ENCODE assay signal across 9 mouse cellular contexts in genomic region chr7:102076714-102077296, GRCm38 (mm10). TPM values are rescaled to one million over a fixed set of nuclear protein-coding genes. Genes with fewer than 3 reads are reported as not detected.
A peak's percentile ranks its signal among the peaks of the same experiment; 100 is the strongest.
DNase-seq lines count a peak whose midpoint lies in the region; ATAC-seq and TF ChIP-seq lines count a peak whose summit lies in the region.
"Had no signal": no experiment of that assay in that cellular context is flagged by ENCODE, and none has a peak within 500 bp of the region (broad histone marks: within the 10 kb centered on the region; RNA-seq: fewer than 3 reads in every experiment).

No protein-coding gene starts in this region.

- ATAC-seq in megakaryocyte, adult 5-6 weeks (ENCODE audit: poor library complexity, severe bottlenecking) = peak; percentile 43
- ATAC-seq in forebrain, embryonic 12.5 days (ENCODE audit: low FRiP score) = no peak

- no peak for TF ChIP-seq POLR2A in kidney, adult 2 months (IDR thresholded peaks at IDR 0.05; ENCODE audit: low read depth, low read length)
- no peak for TF ChIP-seq POLR2A in ES-Bruce4 (IDR thresholded peaks at IDR 0.05; ENCODE audit: insufficient read depth, low read length)
- no peak for TF ChIP-seq POLR2A in cortical plate, adult 2 months (IDR thresholded peaks at IDR 0.05; ENCODE audit: extremely low read depth, insufficient read depth, low read length)

- peak; percentile 73 for TF ChIP-seq CTCF in kidney, adult 2 months (conservative IDR thresholded peaks at IDR 0.05; ENCODE audit: insufficient read depth, insufficient read length, low read depth, low read length)
- TF ChIP-seq CTCF in ES-Bruce4 (IDR thresholded peaks at IDR 0.05; ENCODE audit: low read depth, low read length) = peak; percentile 67
- peak; percentile 50 for TF ChIP-seq CTCF in cortical plate, adult 2 months (IDR thresholded peaks at IDR 0.05; ENCODE audit: extremely low read depth, insufficient read depth, low read length)

- H3K4me2 ChIP-seq in forebrain, embryonic 12.5 days = no peak overlapping the region

- no peak overlapping the region for H3K9ac ChIP-seq in ES-Bruce4 (ENCODE audit: low read depth, poor library complexity, severe bottlenecking)
- H3K9ac ChIP-seq in forebrain, embryonic 12.5 days = no peak overlapping the region

- no peak overlapping the region for H3K27ac ChIP-seq in kidney, adult 2 months (ENCODE audit: insufficient read depth, low read depth, low read length)
- no peak overlapping the region for H3K27ac ChIP-seq in ES-Bruce4 (ENCODE audit: insufficient read depth, low read length)
- no peak overlapping the region for H3K27ac ChIP-seq in cortical plate, adult 2 months (ENCODE audit: insufficient read depth, low read length)
- H3K27ac ChIP-seq in forebrain, embryonic 12.5 days = no peak overlapping the region

- TF ChIP-seq EP300 in ES-Bruce4 (IDR thresholded peaks at IDR 0.05; ENCODE audit: insufficient read depth, low read depth, low read length) = no peak

- peak; percentile 33 for DNase-seq in kidney, adult 2 months
- DNase-seq in kidney, adult 11 months = no peak
- DNase-seq in urinary bladder, postnatal 10 days (ENCODE audit: low spot score) = no peak
- DNase-seq in heart, postnatal 4 days = no peak

- WGBS in kidney, adult 2 months = 82% methylated on average over 7 of the region's 7 CpGs
- 85% methylated on average over 7 of the region's 7 CpGs for WGBS in forebrain, embryonic 12.5 days

- H3K9me3 ChIP-seq in ES-Bruce4 (replicated peaks; ENCODE audit: control insufficient read depth, insufficient read depth, low read length, poor library complexity, severe bottlenecking) = no peaks in the 10 kb centered on the region
- H3K9me3 ChIP-seq in forebrain, embryonic 12.5 days = no peaks in the 10 kb centered on the region

- H3K27me3 ChIP-seq in kidney, adult 2 months (replicated peaks; ENCODE audit: control insufficient read depth, insufficient read depth, low read length) = no peaks in the 10 kb centered on the region
- H3K27me3 ChIP-seq in ES-Bruce4 (ENCODE audit: control insufficient read depth, insufficient read depth, low read length, poor library complexity, severe bottlenecking) = no peaks in the 10 kb centered on the region
- no peaks in the 10 kb centered on the region for H3K27me3 ChIP-seq in forebrain, embryonic 12.5 days

- no peaks in the 10 kb centered on the region for H3K4me1 ChIP-seq in kidney, adult 2 months (ENCODE audit: control insufficient read depth, insufficient read depth, low read length)
- H3K4me1 ChIP-seq in ES-Bruce4 (ENCODE audit: control insufficient read depth, insufficient read depth, low read length) = no peaks in the 10 kb centered on the region
- no peaks in the 10 kb centered on the region for H3K4me1 ChIP-seq in cortical plate, adult 2 months (ENCODE audit: control insufficient read depth, insufficient read depth, low read length)
- H3K4me1 ChIP-seq in forebrain, embryonic 12.5 days = no peaks in the 10 kb centered on the region

- no peak overlapping the region for H3K4me3 ChIP-seq in kidney, adult 2 months (ENCODE audit: insufficient read depth, low read depth, low read length)
- no peak overlapping the region for H3K4me3 ChIP-seq in ES-Bruce4 (ENCODE audit: low read depth, low read length)
- H3K4me3 ChIP-seq in cortical plate, adult 2 months (ENCODE audit: insufficient read depth, low read length) = no peak overlapping the region
- no peak overlapping the region for H3K4me3 ChIP-seq in forebrain, embryonic 12.5 days (replicated peaks)

- H3K36me3 ChIP-seq in kidney, adult 2 months (ENCODE audit: control insufficient read depth, insufficient read depth, low read length) = peaks cover 3% of the 10 kb centered on the region; the same call in 1 of the 2 replicates
- H3K36me3 ChIP-seq in ES-Bruce4 (ENCODE audit: control insufficient read depth, insufficient read depth, low read length, poor library complexity, severe bottlenecking) = peaks cover 29% of the 10 kb centered on the region
- peaks cover 85% of the 10 kb centered on the region for H3K36me3 ChIP-seq in forebrain, embryonic 12.5 days (replicated peaks)

RNA-seq across cellular contexts. Expression of gene Trpc2, which starts 6.1 kb away (rescaled TPM):
- polyA plus RNA-seq in kidney, adult 2 months (2012; rRNA removed) = not detected in 2 replicates
- polyA plus RNA-seq in ES-Bruce4 (2011; ENCODE audit: insufficient read depth, insufficient read length, low read depth, missing spikeins) = not detected in 2 replicates
- polyA plus RNA-seq in cortical plate, adult 2 months (2012; rRNA removed) = 0.53 and 2.0 TPM in 2 replicates
- 0.41 TPM in 1 of 2 replicates, not detected in the other for total RNA-seq in megakaryocyte, adult 5-6 weeks (2015)
- total RNA-seq in megakaryocyte, adult 5-6 weeks (2017) = 0.20 and 0.37 TPM in 2 replicates
- total RNA-seq in heart, postnatal 4 days (2021) = under 1 TPM; 0.36 to 0.50 TPM
- not detected in 2 replicates for polyA plus RNA-seq in forebrain, embryonic 12.5 days (2016; fragmentation: Nextera tagmentation; extraction: Ambion mirVana)
- polyA plus RNA-seq: limb, embryonic 11.5 days had no signal

RNA-seq across cellular contexts. Expression of gene Xntrpc, which starts 11.3 kb away (rescaled TPM):
- 1.8 and 2.5 TPM in 2 replicates for polyA plus RNA-seq in kidney, adult 2 months (2012; rRNA removed)
- 0.76 and 1.3 TPM in 2 replicates for polyA plus RNA-seq in ES-Bruce4 (2011; ENCODE audit: insufficient read depth, insufficient read length, low read depth, missing spikeins)
- polyA plus RNA-seq in cortical plate, adult 2 months (2012; rRNA removed) = 1.9 and 2.8 TPM in 2 replicates
- total RNA-seq in megakaryocyte, adult 5-6 weeks (2015) = 0.39 and 0.40 TPM in 2 replicates
- total RNA-seq in megakaryocyte, adult 5-6 weeks (2017) = not detected in 2 replicates
- total RNA-seq in heart, postnatal 4 days (2021) = 1 to 10 TPM in 1 of 2 experiments, under 1 TPM in 1; 0.90 to 1.1 TPM
- 2.9 and 3.0 TPM in 2 replicates for polyA plus RNA-seq in forebrain, embryonic 12.5 days (2016; fragmentation: Nextera tagmentation; extraction: Ambion mirVana)

RNA-seq across cellular contexts. Expression of gene Xndc1, which starts 11.5 kb away (rescaled TPM):
- 12.3 and 13.2 TPM in 2 replicates for polyA plus RNA-seq in kidney, adult 2 months (2012; rRNA removed)
- polyA plus RNA-seq in ES-Bruce4 (2011; ENCODE audit: insufficient read depth, insufficient read length, low read depth, missing spikeins) = 43.9 and 54.2 TPM in 2 replicates
- polyA plus RNA-seq in cortical plate, adult 2 months (2012; rRNA removed) = 38.4 and 43.8 TPM in 2 replicates
- 7.1 and 9.5 TPM in 2 replicates for total RNA-seq in megakaryocyte, adult 5-6 weeks (2015)
- 13.0 and 15.4 TPM in 2 replicates for total RNA-seq in megakaryocyte, adult 5-6 weeks (2017)
- 10 to 100 TPM; 13.2 to 13.3 TPM for total RNA-seq in heart, postnatal 4 days (2021)
- 49.8 and 50.7 TPM in 2 replicates for polyA plus RNA-seq in forebrain, embryonic 12.5 days (2016; fragmentation: Nextera tagmentation; extraction: Ambion mirVana)

RNA-seq across cellular contexts. Expression of gene Rnf121, which starts 11.5 kb away (rescaled TPM):
- polyA plus RNA-seq in kidney, adult 2 months (2012; rRNA removed) = 42.7 and 43.8 TPM in 2 replicates
- 21.9 and 27.1 TPM in 2 replicates for polyA plus RNA-seq in ES-Bruce4 (2011; ENCODE audit: insufficient read depth, insufficient read length, low read depth, missing spikeins)
- polyA plus RNA-seq in cortical plate, adult 2 months (2012; rRNA removed) = 55.9 and 59.4 TPM in 2 replicates
- total RNA-seq in megakaryocyte, adult 5-6 weeks (2015) = 13.3 and 14.9 TPM in 2 replicates
- 10.5 and 11.0 TPM in 2 replicates for total RNA-seq in megakaryocyte, adult 5-6 weeks (2017)
- 10 to 100 TPM; 23.8 to 25.6 TPM for total RNA-seq in heart, postnatal 4 days (2021)
- 33.0 and 33.3 TPM in 2 replicates for polyA plus RNA-seq in forebrain, embryonic 12.5 days (2016; fragmentation: Nextera tagmentation; extraction: Ambion mirVana)

RNA-seq across cellular contexts. Expression of gene Art1, which starts 24.7 kb away (rescaled TPM):
- 0.08 and 3.8 TPM in 2 replicates for polyA plus RNA-seq in kidney, adult 2 months (2012; rRNA removed)
- polyA plus RNA-seq in ES-Bruce4 (2011; ENCODE audit: insufficient read depth, insufficient read length, low read depth, missing spikeins) = 0.94 and 0.99 TPM in 2 replicates
- 0.23 TPM in 1 of 2 replicates, not detected in the other for polyA plus RNA-seq in cortical plate, adult 2 months (2012; rRNA removed)
- not detected in 2 replicates for total RNA-seq in megakaryocyte, adult 5-6 weeks (2015)
- not detected in 2 replicates for total RNA-seq in megakaryocyte, adult 5-6 weeks (2017)
- total RNA-seq in heart, postnatal 4 days (2021) = 1 to 10 TPM; 8.0 to 8.1 TPM
- 0.42 and 0.77 TPM in 2 replicates for polyA plus RNA-seq in forebrain, embryonic 12.5 days (2016; fragmentation: Nextera tagmentation; extraction: Ambion mirVana)
